Mouse (Mus musculus): Measurements from ENCODE around the gene Rnf215. TPM values are rescaled to one million over a fixed set of nuclear protein-coding genes. Genes with fewer than 3 reads are reported as not detected.
A peak's percentile ranks its signal among the peaks of the same experiment; 100 is the strongest.
"Not testable (repeated sequence)": the region's sequence is repeated elsewhere in the genome, so short reads cannot be mapped to it uniquely, and the experiment has no call there.

The Rnf215 gene
- total RNA-seq, 2 experiments from 2014 or later: 32.1 to 32.6 TPM

GRCm38 (mm10) chr11:4158676-4159075 is 23.7 kb downstream of the Rnf215 start:
- no peak for DNase-seq (ENCODE audit: extremely low spot score in 1 of 2, low spot score in 2 of 2)
- no peak for TF ChIP-seq CTCF (IDR thresholded peaks at IDR 0.05)
- H3K4me3 ChIP-seq: no peak overlapping the region
- H3K27ac ChIP-seq: no peak overlapping the region
- intact Hi-C loops (cut with DNase I): no loop called here

- peak within 1 kb of the TSS; percentile 73 for H3K4me3 ChIP-seq
- intact Hi-C loops (cut with DNase I): loop anchor here (1.0 kb wide), 2 partner anchors 25 to 59 kb away; partner anchors contain the start of gene Rnf215
- DNase-seq (ENCODE audit: extremely low spot score in 1 of 2, low spot score in 2 of 2): peak; percentile 94 to 96
- TF ChIP-seq CTCF (IDR thresholded peaks at IDR 0.05): no peak
- H3K27ac ChIP-seq: peak within 1 kb of the TSS; percentile 97
Observed at GRCm38 (mm10) chr11:4159808-4160708, 25.1 kb downstream of the Rnf215 start, which contains the start of the genes Ccdc157 and Sf3a1. Ccdc157 (minus strand) TSS chr11:4160293. Sf3a1 (plus strand) TSS chr11:4160350.

GRCm38 (mm10) chr11:4160758-4161480 is 25.9 kb downstream of the Rnf215 start:
- no peak for TF ChIP-seq CTCF (IDR thresholded peaks at IDR 0.05)
- intact Hi-C loops (cut with DNase I): loop anchor here (1.0 kb wide), 2 partner anchors 26 to 58 kb away; partner anchors contain the start of gene Rnf215
- DNase-seq (ENCODE audit: extremely low spot score in 1 of 2, low spot score in 2 of 2): no peak
- Histone ChIP-seq H3K27ac (peak overlapping the region; percentile 97), H3K4me3 (peak overlapping the region; percentile 73)

- Histone ChIP-seq H3K4me3 (no peak overlapping the region), H3K27ac (no peak overlapping the region)
- intact Hi-C loops (cut with DNase I): no loop called here
- DNase-seq (ENCODE audit: extremely low spot score in 1 of 2, low spot score in 2 of 2): no peak
- TF ChIP-seq CTCF (IDR thresholded peaks at IDR 0.05): no peak
Observed at GRCm38 (mm10) chr11:4164701-4165100, 29.7 kb downstream of the Rnf215 start.

- DNase-seq (ENCODE audit: extremely low spot score in 1 of 2, low spot score in 2 of 2): no peak
- Histone ChIP-seq H3K27ac (no peak overlapping the region), H3K4me3 (no peak overlapping the region)
- no peak for TF ChIP-seq CTCF (IDR thresholded peaks at IDR 0.05)
- intact Hi-C loops (cut with DNase I): no loop called here
Observed at GRCm38 (mm10) chr11:4166467-4167090, 31.6 kb downstream of the Rnf215 start.

GRCm38 (mm10) chr11:4174586-4174985 is 39.6 kb downstream of the Rnf215 start:
- Histone ChIP-seq H3K4me3 (no peak overlapping the region), H3K27ac (peak overlapping the region; percentile 47)
- no peak for TF ChIP-seq CTCF (IDR thresholded peaks at IDR 0.05)
- intact Hi-C loops (cut with DNase I): no loop called here
- peak; percentile 32 to 62 for DNase-seq (ENCODE audit: extremely low spot score in 1 of 2, low spot score in 2 of 2)

GRCm38 (mm10) chr11:4177716-4178115 is 42.7 kb downstream of the Rnf215 start:
- no peak overlapping the region for H3K27ac ChIP-seq
- H3K4me3 ChIP-seq: no peak overlapping the region
- no peak for DNase-seq (ENCODE audit: extremely low spot score in 1 of 2, low spot score in 2 of 2)
- intact Hi-C loops (cut with DNase I): no loop called here
- no peak for TF ChIP-seq CTCF (IDR thresholded peaks at IDR 0.05)

GRCm38 (mm10) chr11:4182061-4182460 is 47.1 kb downstream of the Rnf215 start:
- H3K27ac ChIP-seq: peak overlapping the region; percentile 1
- no peak for TF ChIP-seq CTCF (IDR thresholded peaks at IDR 0.05)
- intact Hi-C loops (cut with DNase I): no loop called here
- no peak overlapping the region for H3K4me3 ChIP-seq
- DNase-seq (ENCODE audit: extremely low spot score in 1 of 2, low spot score in 2 of 2): no peak

GRCm38 (mm10) chr11:4183511-4183910 is 48.5 kb downstream of the Rnf215 start:
- intact Hi-C loops (cut with DNase I): no loop called here

GRCm38 (mm10) chr11:4184251-4184952 is 49.4 kb downstream of the Rnf215 start:
- Histone ChIP-seq H3K27ac (peak overlapping the region; percentile 67), H3K4me3 (no peak overlapping the region)
- TF ChIP-seq CTCF (IDR thresholded peaks at IDR 0.05): no peak; the same call in 1 of the 2 replicates
- intact Hi-C loops (cut with DNase I): no loop called here
- no peak for DNase-seq (ENCODE audit: extremely low spot score in 1 of 2, low spot score in 2 of 2)

More at GRCm38 (mm10) chr11:4183511-4183910, 48.5 kb downstream of the Rnf215 start:
- Histone ChIP-seq H3K27ac (peak overlapping the region; percentile 67), H3K4me3 (no peak overlapping the region)
- DNase-seq (ENCODE audit: extremely low spot score in 1 of 2, low spot score in 2 of 2): no peak
- TF ChIP-seq CTCF (IDR thresholded peaks at IDR 0.05): no peak

GRCm38 (mm10) chr11:4185480-4185879 is 50.5 kb downstream of the Rnf215 start:
- H3K27ac ChIP-seq; H3K4me3 ChIP-seq; DNase-seq (ENCODE audit: extremely low spot score in 1 of 2, low spot score in 2 of 2); intact Hi-C loops (cut with DNase I): not testable (repeated sequence)

All from left cerebral cortex, adult 2 months (tissue).